Mouse (Mus musculus) thymus, postnatal 36 days (tissue): Measurements from ENCODE around the gene Otop2.

Experiments used
- DNase-seq, 2 experiments: peaks; one replicate each; pipeline ENCODE4 v3.0.0; 2022; ENCODE audit warnings: mixed read lengths in 2 of 2

The Otop2 gene

GRCm38 (mm10) chr11:115300745-115301144 is 6.2 kb upstream of the Otop2 start:
- no peak for DNase-seq

- DNase-seq: no peak
These were observed 5.6 kb upstream of the Otop2 start for GRCm38 (mm10) chr11:115301351-115301750.

DNA sequence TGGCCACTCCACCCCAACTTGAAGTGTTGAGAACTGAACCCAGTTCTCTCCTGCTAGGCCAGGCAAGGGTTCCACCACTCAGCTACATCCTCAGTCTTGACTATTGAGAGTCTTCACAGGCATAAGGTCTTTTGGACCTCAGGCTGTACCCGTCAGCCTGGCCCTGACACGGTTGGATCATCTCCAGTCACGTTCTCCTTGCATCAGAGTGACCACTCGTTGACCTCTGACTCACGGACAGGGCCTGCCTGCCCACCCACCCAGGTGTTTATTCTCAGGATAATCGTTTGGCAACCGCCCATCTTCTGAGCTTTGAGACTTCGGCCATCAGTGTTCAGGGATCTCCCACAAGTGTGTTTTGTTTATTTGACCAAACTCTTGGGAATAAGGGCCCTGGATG is 3.8 kb upstream of the Otop2 start:
- DNase-seq: no peak

DNA sequence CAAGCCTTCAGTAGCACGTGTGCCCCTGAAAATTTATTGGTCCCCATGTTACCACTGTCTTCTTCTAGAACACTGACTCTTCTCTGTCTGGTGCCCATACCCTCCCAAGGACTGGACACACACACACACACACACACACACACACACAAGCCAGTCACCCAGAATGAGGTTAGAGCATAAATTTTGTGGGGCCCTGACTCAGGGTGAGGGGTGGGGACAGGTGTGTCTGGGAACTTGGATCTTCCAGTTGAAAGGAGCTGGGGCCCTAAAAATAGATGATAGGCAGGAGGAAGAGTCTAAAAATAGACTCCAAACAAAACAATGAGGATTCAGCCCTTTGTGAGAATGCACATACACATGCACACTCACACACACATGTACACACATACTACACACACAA is 1.8 kb downstream of the Otop2 start:
- DNase-seq: no peak

DNA sequence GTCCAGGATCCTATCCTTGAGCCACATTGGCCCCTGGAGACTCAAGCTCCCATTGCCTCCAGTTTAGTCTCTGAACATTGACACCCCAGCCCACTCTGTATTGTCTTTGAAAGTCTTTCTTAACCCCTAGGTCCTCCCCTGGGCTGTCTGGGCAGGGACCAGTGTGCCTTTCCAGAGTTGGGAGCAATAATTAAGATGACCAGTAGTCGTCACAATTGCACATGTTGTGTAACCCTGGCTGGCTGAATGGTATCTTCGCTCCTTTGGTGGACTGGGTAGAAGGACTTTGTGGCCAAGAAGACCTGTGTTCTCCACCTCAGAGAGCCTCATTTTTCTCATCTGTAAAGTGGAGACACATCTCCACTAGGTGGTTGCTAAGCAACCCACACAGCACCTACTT is 7.3 kb downstream of the Otop2 start:
- DNase-seq: no peak

DNA sequence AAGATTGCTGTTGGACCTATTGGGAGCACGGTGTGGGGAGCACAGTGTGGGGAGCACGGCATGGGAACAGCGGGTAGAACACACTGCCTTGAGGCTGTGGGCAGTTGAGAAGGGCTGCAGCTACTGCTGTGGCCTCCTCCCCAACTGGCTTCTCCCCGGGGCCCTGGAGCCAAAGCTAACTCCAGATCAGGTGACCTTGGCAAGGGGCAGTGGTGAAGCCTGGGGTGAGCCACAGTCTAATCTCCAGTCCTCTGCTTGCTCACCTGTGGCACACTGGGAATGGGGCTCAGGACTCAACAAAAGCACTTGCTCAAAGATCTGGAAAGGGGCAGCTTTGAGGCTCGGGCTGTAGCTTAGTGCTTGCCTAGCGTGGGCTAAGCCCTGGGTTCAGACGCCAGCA is 10.2 kb downstream of the Otop2 start:
- no peak for DNase-seq

DNA sequence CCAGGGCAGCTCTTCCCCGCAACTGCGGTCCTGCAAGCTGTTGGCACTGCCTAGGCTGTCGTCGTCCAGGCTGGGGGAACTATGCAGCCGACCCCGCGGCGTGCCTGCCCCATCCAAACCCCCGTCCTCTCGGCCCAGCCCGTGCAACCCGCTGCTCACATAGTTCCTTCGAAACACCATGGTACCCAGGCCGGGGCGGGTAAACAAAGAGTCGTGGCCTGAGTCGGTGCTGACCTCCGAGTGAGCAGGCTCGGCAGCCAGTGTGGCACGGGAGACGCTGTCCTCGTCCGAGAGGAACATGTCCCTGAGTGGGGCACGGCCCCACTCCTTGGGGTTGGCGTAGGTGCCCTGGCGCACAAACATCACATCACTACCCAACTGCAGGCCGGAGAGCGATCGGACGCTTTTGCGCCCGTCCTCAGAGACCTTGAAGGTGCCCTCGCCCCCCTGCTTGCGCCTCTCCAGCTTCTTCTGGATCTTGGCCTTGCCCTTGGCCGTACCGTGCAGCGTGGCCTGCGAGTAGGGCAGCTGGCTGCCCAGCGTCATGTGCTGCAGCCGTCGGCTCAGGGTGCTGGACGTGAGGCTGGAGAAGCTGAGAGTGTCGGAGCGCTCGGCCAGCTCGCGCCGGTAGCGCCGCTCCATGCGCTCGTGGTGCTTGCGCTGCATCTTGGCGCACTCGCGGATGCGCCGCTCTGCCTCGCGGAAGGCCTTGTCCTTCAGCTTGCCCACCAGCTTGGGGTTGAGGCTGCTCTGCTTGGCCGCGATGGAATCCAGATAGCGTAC is 11.5 kb downstream of the Otop2 start:
- DNase-seq: no peak

DNA sequence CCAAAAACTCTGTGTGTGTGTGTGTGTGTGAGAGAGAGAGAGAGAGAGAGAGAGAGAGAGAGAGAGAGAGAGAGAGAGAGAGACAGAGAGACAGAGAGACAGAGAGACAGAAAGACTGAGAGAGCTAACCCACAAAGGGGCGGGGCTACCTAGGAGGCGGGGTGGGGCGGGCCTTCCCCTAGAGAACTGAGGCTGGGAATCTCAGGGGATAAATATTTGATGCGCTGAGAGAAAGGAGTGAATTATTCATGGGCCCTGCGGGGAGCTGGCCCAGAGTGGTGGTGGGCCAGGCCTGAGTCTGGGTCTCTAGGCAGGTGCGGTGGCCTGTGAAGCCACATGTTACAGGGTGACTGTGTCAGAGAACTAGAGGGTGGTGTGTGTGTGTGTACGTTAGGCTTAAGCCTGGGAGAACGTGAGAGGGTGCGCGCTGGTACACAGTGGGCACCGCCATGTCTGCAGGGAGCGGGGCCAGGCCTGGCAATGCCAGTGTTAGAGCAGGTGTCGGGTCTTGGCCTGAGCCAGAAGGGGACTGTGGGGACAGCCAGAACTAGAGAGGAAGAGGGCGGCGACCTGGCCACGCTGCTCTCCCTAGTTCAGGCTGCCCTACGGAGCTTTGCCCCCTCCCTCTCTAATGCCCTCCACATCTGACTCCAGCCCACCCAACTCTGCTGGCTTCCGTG is 12.9 kb downstream of the Otop2 start:
- no peak for DNase-seq

DNA sequence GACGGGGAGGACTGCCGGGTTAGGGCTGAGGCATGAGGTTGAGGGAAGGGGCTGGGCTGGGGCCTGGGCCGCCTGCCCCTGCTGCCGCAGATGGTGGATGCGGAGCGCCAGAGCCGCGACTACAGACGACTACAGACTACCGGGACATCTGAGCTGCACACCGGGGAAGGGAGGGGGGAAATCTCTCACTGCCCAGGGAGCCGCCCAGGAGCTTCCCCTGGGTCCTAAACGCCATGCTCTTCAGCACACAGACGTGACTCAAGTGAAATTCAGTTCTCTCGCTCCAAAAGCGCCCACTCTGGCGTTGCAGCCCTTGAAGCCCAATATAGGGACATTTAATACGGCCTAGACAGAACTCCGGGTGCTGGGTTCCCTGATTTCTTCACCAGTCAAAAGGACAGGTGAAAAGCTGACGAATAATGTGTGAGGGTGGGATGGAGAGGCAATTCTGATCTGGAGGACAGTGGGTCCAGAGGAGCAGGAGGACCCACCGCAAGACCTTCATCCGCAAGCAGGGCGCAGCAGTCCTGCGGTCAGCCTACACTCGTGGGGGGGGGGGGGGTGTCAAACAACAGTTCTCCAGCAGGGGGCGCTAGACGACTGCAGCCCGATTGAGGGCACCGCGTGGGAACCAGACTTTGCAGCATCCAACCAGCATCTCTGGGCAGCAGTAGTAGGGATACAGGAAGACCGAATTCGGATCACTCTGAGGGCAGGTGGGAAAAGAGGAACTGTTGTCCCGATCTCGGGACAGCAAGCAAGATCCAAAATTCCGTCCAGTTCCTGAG is 15.1 kb downstream of the Otop2 start, which contains the start of gene Ush1g:
Gene Ush1g, minus strand, starts transcription at position 136 of the 788 bp plus-strand sequence.
- DNase-seq: peak; percentile 39 to 40

- DNase-seq: no peak
These were observed 16.4 kb downstream of the Otop2 start for GRCm38 (mm10) chr11:115323354-115323753.

- DNase-seq: no peak
These were observed 19.8 kb downstream of the Otop2 start for GRCm38 (mm10) chr11:115326730-115327129.

- DNase-seq: peak in 1 of 2 experiments; percentile 39
These were observed 22.4 kb downstream of the Otop2 start for GRCm38 (mm10) chr11:115329339-115329738.

- DNase-seq: no peak
These were observed 27.6 kb downstream of the Otop2 start, which contains the start of gene Otop3 for GRCm38 (mm10) chr11:115334531-115334930. TSS of gene Otop3 (plus strand) at chr11:115334731.

DNA sequence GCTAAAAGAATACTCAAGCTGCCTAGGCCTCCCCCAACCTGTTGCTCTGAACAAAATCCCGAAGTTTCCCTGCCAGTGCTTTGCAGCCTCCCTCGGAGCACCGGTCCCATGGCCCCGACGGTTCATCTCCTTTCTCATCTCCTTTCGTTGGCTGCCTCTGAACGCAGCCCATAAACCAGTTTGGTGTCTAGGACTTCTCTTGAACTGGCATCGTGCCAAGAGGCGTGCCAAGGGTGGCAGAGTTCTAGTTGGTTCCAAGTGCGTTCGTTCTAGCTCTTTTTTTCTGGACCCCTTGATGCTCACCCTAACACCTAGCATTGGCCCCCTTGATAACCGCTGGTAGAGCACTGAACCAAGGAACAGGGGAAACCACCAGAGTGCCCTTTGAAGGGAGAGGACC is 28.3 kb downstream of the Otop2 start:
- no peak for DNase-seq

GRCm38 (mm10) chr11:115336115-115336514 is 29.2 kb downstream of the Otop2 start:
- DNase-seq: no peak

DNA sequence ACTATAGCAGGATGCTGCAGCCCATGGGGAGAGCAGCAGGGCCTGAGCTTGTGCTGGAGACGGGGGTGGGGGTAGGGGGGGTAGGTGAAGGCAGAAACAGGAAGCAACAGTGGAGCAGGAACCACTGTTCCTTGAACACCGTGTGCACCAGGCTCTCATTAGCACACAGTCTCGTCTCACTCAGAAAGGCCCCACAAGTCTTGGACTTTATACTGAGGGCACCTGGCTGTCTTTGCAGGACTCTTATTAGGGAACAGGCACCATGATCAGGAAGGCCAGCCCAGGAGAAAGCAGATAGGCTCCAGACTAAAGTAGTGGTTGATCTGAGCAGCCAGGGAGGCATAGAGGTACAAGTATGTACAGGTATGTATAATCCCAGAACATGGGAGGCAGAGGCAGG is 30.4 kb downstream of the Otop2 start:
- DNase-seq: no peak

DNA sequence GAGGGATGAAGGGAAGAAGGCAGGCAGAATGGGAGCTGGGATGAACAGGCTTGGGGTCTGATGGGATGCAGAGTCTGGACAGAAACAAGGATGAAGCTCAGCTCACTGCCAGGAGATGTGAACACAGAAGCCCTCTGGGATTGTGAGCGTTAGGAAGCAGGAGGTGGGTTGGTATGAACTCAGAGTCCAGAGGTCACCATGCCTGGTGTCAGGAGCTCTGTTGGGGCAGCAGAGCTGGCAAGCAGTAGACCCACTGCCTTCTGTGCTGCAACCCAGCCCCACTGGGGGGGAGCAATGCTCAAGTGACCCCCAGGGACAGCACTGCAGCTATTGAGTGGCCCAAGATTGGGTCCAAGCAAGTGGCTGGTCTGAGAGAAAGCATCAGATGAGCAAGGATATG is 30.9 kb downstream of the Otop2 start:
- no peak for DNase-seq

DNA sequence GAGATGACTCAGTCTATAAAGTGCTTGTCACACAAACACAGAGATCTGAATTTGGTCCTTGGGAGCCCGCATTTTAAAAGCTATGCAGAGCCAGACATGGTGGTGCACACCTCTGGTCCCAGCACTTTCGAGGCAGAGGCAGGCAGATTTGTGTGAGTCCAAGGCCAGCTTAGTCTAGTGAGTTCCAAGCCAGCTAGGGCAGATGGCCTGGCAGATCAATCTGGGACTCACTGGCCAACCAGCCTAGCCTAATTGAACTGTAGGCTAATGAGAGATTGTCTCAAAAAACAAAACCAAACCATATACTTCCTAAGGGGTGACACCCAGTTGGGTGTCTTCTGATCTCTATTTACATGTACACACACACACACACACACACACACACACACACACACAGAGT is 34.3 kb downstream of the Otop2 start:
- DNase-seq: no peak

GRCm38 (mm10) chr11:115341866-115342265 is 34.9 kb downstream of the Otop2 start:
- no peak for DNase-seq

GRCm38 (mm10) chr11:115344967-115345366 is 38.0 kb downstream of the Otop2 start:
- DNase-seq: no peak

DNA sequence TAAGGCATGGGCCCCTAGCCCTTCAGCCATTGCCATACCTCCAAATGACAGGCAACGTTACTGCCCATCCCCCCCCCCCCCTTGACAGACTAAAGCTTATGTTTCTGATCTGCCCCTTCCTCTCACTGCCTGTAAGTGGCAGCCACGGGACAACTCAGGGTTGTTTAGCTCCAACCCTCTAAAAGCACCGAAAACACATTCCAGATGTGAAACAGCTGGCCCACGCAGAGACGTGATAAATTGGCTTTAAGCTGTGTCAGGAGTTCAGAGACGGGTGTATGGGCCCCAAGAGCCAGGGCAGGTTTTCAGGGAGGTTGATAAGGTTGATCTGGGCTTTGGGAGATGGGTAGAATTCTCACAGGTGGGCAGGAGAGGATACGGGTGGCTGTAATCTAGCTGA is 38.6 kb downstream of the Otop2 start:
- DNase-seq: no peak

DNA sequence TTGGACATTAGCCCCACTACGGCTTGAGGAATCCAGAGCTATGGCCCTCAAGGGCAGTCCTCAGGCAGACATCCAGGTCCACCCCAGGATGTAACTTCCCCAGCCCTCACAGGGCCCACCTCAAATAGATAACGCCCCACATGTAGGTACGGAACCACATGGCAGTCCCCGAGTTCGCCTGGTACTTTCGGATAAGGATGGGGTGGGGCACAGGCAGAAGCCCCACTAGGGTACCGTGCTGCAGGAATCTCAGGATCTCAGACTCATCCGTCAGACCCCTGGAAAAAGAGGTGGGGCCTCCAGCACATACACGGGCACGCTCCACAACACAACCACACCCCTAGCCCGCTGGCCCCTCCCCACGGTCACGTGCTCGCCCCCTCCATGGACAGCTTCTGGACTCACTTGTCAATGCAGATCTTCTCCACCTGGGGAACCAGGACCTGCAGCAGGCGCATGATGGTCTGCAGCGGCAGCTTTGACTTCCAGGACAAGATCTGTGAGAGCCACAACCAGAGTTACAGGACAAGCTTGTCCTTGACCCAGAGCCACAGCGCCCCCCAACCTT is 41.8 kb downstream of the Otop2 start:
- peak in 1 of 2 experiments; percentile 18 for DNase-seq

DNA sequence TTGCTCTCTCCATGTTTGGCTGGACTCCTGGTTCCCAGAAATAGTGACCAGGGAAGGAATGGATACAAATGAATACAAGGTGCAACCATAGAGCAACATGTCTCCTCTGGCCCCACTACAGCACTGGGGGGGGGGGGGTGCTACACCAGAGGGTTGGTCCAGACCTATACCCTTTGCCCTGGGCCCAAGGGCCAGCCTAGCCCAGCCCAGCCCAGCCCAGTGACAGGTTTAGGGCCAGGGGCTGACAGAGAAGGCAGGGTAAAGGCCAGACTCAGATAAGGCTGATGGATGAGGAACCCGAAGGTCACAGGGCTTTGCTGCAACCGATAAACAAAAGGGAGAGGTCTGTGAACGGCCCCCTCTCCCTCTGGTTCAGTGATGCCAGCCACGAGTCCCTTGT is 43.0 kb downstream of the Otop2 start:
- no peak for DNase-seq
